ENCODE assay signal across 9 mouse cellular contexts in genomic region chr15:80706596-80706995, GRCm38 (mm10). TPM values are rescaled to one million over a fixed set of nuclear protein-coding genes. Genes with fewer than 3 reads are reported as not detected.
DNase-seq lines count a peak whose midpoint lies in the region; ATAC-seq lines count a peak whose summit lies in the region.
"Had no signal": no experiment of that assay in that cellular context is flagged by ENCODE, and none has a peak within 500 bp of the region (broad histone marks: within the 10 kb centered on the region; RNA-seq: fewer than 3 reads in every experiment).

No protein-coding gene starts in this region.

- H3K9me3 ChIP-seq in heart, embryonic 16.5 days (replicated peaks; ENCODE audit: control insufficient read depth, low read length) = no peaks in the 10 kb centered on the region
- no peaks in the 10 kb centered on the region for H3K9me3 ChIP-seq in hindbrain, embryonic 14.5 days (ENCODE audit: control insufficient read depth, low read length)
- no peaks in the 10 kb centered on the region for H3K9me3 ChIP-seq in midbrain, embryonic 12.5 days
- H3K9me3 ChIP-seq: G1E had no signal

- H3K27me3 ChIP-seq in heart, embryonic 16.5 days (ENCODE audit: control insufficient read depth, insufficient read depth, low read length) = no peaks in the 10 kb centered on the region
- no peaks in the 10 kb centered on the region for H3K27me3 ChIP-seq in hindbrain, embryonic 14.5 days (ENCODE audit: control insufficient read depth, insufficient read depth, low read length)
- no peaks in the 10 kb centered on the region for H3K27me3 ChIP-seq in midbrain, embryonic 12.5 days

- DNase-seq in heart, adult 9 months (ENCODE audit: low spot score in 2 of 2) = no peak
- peak; percentile 14 for DNase-seq in brain, adult 2 months (ENCODE audit: low read depth, low spot score)
- no peak for DNase-seq in hindbrain, embryonic 14.5 days (ENCODE audit: low spot score)
- no peak for DNase-seq in right cerebral cortex, postnatal 25 days
- no peak for DNase-seq in adrenal gland, adult 8-10 months

- H3K4me2 ChIP-seq in heart, embryonic 16.5 days (ENCODE audit: low read depth, low read length) = peak overlapping the region; percentile 69
- H3K4me2 ChIP-seq in hindbrain, embryonic 14.5 days (replicated peaks) = peak overlapping the region; percentile 52
- peak overlapping the region; percentile 43 for H3K4me2 ChIP-seq in midbrain, embryonic 12.5 days (replicated peaks)

- H3K9ac ChIP-seq in heart, embryonic 16.5 days (ENCODE audit: low read length) = peak overlapping the region; percentile 55
- H3K9ac ChIP-seq in hindbrain, embryonic 14.5 days = peak overlapping the region; percentile 42
- H3K9ac ChIP-seq in midbrain, embryonic 12.5 days (replicated peaks) = no peak overlapping the region

- peaks cover 27% of the 10 kb centered on the region for H3K4me1 ChIP-seq in heart, embryonic 16.5 days (ENCODE audit: control insufficient read depth, insufficient read depth, low read length)
- peaks cover 22% of the 10 kb centered on the region for H3K4me1 ChIP-seq in hindbrain, embryonic 14.5 days (replicated peaks; ENCODE audit: control insufficient read depth, insufficient read depth, low read length)
- peaks cover 7% of the 10 kb centered on the region; the same call in 1 of the 2 replicates for H3K4me1 ChIP-seq in midbrain, embryonic 12.5 days

- 21% methylated on average over 11 of the region's 11 CpGs for WGBS in heart, embryonic 16.5 days
- WGBS in hindbrain, embryonic 14.5 days = 20% methylated on average over 11 of the region's 11 CpGs
- 44% methylated on average over 11 of the region's 11 CpGs for WGBS in midbrain, embryonic 12.5 days

- ATAC-seq in heart, embryonic 16.5 days (replicated peaks; ENCODE audit: extremely low read depth, insufficient read depth, low FRiP score) = no peak
- no peak for ATAC-seq in hindbrain, embryonic 14.5 days (ENCODE audit: low FRiP score)
- ATAC-seq in midbrain, embryonic 12.5 days (ENCODE audit: low FRiP score, low read depth) = no peak
- no peak for ATAC-seq in granulocyte monocyte progenitor cell, adult 5-6 weeks (replicated peaks; ENCODE audit: poor library complexity, severe bottlenecking)

- H3K36me3 ChIP-seq in heart, embryonic 16.5 days (ENCODE audit: control insufficient read depth, insufficient read depth) = no peaks in the 10 kb centered on the region
- H3K36me3 ChIP-seq in hindbrain, embryonic 14.5 days (replicated peaks; ENCODE audit: control insufficient read depth, insufficient read depth) = no peaks in the 10 kb centered on the region
- H3K36me3 ChIP-seq in midbrain, embryonic 12.5 days = no peaks in the 10 kb centered on the region
- H3K36me3 ChIP-seq: G1E had no signal

- peak overlapping the region; percentile 41 for H3K4me3 ChIP-seq in heart, embryonic 16.5 days (ENCODE audit: low read length)
- peak overlapping the region; percentile 20 for H3K4me3 ChIP-seq in hindbrain, embryonic 14.5 days (replicated peaks; ENCODE audit: low read length)
- peak overlapping the region; percentile 19; the same call in 1 of the 2 replicates for H3K4me3 ChIP-seq in midbrain, embryonic 12.5 days

- H3K27ac ChIP-seq in heart, embryonic 16.5 days (ENCODE audit: low read length) = peak overlapping the region; percentile 83
- H3K27ac ChIP-seq in hindbrain, embryonic 14.5 days = peak overlapping the region; percentile 63
- H3K27ac ChIP-seq in midbrain, embryonic 12.5 days (replicated peaks) = no peak overlapping the region

RNA-seq across cellular contexts. Expression of gene Tnrc6b, which starts 4.5 kb away (rescaled TPM):
- polyA plus RNA-seq in heart, embryonic 16.5 days (2015; fragmentation: Nextera tagmentation; extraction: Ambion mirVana) = 21.2 and 25.6 TPM in 2 replicates
- polyA plus RNA-seq in hindbrain, embryonic 14.5 days (2014; fragmentation: Nextera tagmentation; extraction: Ambion mirVana) = 19.0 and 27.9 TPM in 2 replicates
- polyA plus RNA-seq in midbrain, embryonic 12.5 days (2016; fragmentation: Nextera tagmentation; extraction: Ambion mirVana) = 58.9 and 66.6 TPM in 2 replicates
- 48.8 and 59.3 TPM in 2 replicates for total RNA-seq in granulocyte monocyte progenitor cell, adult 5-6 weeks (2014; fragmentation: Nextera tagmentation)
- 20.0 and 26.6 TPM in 2 replicates for total RNA-seq in granulocyte monocyte progenitor cell, adult 5-6 weeks (2017)
- 10 to 100 TPM; 61.4 to 85.1 (median 69.2) TPM for total RNA-seq in adrenal gland, adult 8-10 months (2022)

RNA-seq across cellular contexts. Expression of gene Fam83f, which starts 34.9 kb away (rescaled TPM):
- 0.60 and 0.81 TPM in 2 replicates for polyA plus RNA-seq in heart, embryonic 16.5 days (2015; fragmentation: Nextera tagmentation; extraction: Ambion mirVana)
- polyA plus RNA-seq in hindbrain, embryonic 14.5 days (2014; fragmentation: Nextera tagmentation; extraction: Ambion mirVana) = 0.07 and 0.20 TPM in 2 replicates
- polyA plus RNA-seq in midbrain, embryonic 12.5 days (2016; fragmentation: Nextera tagmentation; extraction: Ambion mirVana) = 0.33 and 0.60 TPM in 2 replicates
- 0.30 and 1.0 TPM in 2 replicates for total RNA-seq in granulocyte monocyte progenitor cell, adult 5-6 weeks (2014; fragmentation: Nextera tagmentation)
- not detected in 2 replicates for total RNA-seq in granulocyte monocyte progenitor cell, adult 5-6 weeks (2017)
- total RNA-seq in adrenal gland, adult 8-10 months (2022) = under 1 TPM in 3 of 4 experiments, not detected in 1; 0.35 to 0.59 (median 0.38) TPM
- polyA plus RNA-seq: G1E had no signal
